Mouse (Mus musculus) bone marrow, adult 2 months (tissue): ENCODE results near the gene Sgo2a.

ENCODE experiments used
- CTCF ChIP-seq: fragments of 200-500 bp; IDR thresholded peaks from 2 replicates; pipeline ENCODE4 v1.5.1; 2011; ENCODE audit warnings: low read length, control low read depth; ENCODE audit not compliant: control insufficient read depth, insufficient read depth
- POLR2A ChIP-seq: fragments of 200-500 bp; IDR thresholded peaks from 2 replicates; pipeline ENCODE4 v1.6.1; 2011; ENCODE audit warnings: low read depth, mild to moderate bottlenecking, control low read depth, low read length, borderline replicate concordance; ENCODE audit not compliant: control insufficient read depth

DNA sequence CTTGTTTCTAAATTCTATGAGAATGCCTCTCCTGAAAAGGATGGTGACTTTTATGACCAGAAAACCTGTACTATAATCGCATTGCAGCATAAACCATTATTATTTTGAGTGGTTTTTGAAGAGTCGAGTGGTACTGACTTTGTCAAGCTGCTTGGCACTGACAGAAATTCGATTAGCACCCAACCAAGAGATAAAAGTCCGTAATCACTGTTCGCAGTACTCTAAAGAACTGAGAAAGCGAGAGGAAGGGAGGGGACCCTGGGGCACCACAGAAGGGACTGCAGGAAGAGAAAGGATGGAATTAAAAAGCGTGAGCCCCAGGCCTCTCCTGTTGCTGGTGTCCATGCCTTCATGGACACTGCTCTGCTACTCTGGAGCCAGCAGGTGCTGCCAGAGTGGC, 31.9 kb downstream of the Sgo2a start:
- TF ChIP-seq CTCF (no peak), POLR2A (no peak)
